Mouse (Mus musculus): ENCODE measurements around the gene Lrrc25.

The Lrrc25 gene

GRCm38 (mm10) chr8:70617985-70618384 is 2.0 kb downstream of the Lrrc25 start:
- DNase-seq: no peak

- no peak for DNase-seq
Observed at GRCm38 (mm10) chr8:70618888-70619334, 3.0 kb downstream of the Lrrc25 start.

- DNase-seq: no peak
Observed at GRCm38 (mm10) chr8:70622220-70622619, 6.3 kb downstream of the Lrrc25 start.

GRCm38 (mm10) chr8:70625104-70625503 is 9.1 kb downstream of the Lrrc25 start:
- no peak for DNase-seq

GRCm38 (mm10) chr8:70627041-70627440 is 11.1 kb downstream of the Lrrc25 start:
- DNase-seq: no peak

DNA sequence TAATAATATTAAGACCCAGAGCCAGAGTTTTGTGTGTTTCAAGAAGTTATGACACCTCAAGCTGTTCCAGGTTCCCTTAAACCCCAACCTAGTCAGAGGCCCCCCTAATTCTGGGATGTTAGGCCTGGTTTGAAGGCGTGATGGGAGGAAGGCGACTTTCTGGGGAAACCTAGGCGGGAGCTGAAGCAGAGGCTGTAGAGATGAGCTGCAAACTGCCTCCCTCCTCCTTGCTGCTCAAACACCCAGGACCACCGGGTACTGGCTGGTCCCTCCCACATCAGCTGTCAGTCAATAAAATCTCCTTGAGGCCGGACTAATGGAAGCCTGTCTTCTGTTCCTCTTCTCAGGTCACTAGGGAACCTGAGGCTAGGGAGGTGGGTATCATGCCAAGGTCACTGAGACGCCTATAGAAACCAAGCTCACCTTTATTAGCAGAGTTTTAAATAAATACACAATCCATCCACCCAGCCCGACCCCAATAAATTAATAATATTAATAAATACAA is 13.1 kb downstream of the Lrrc25 start:
- no peak for DNase-seq

DNA sequence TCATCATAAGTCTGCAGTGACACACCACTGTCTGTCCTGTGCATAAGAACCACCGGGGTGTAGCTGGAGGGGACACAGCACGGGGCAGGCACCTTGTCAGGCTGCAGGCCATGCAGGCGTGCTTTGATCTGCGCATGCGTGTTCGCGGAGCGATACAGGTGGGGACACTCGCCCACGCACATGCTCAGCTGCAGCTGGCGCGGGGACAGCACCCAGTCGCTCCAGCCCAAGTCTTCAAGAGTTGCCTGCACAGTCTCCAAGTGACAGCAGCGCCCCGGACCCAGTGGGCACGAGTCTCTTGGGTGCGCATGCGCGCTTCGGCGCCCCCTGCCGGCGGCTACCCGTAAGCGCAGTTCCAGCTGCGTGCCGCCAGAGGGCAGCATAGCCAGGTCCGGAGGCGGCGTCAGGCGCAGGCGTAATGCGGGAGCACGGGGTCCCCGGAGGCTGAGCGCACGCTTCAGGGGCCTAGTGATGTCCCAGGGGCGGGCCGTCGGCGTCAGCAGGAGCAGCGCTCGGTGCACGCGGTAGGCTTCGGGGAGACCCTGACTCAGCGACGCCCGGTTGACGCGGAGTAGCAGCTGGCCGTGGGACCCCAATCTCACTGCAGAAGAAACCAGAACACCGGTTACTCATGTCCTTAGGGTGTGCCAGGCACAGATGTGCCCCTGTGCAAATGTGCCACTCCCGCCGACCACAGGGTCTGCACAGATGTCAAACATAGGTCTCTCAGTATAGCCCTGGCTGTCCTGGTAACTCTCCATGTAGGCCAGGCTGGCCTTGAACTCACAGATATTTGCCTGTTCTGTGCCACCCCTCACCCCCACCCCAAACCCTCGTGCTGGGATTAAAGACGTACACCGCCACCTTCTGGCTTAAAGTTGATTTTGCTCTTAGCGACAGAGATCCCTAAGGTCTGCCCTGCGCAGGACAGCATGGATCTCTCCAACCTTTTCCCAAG is 13.9 kb downstream of the Lrrc25 start:
- DNase-seq: peak; percentile 84

DNA sequence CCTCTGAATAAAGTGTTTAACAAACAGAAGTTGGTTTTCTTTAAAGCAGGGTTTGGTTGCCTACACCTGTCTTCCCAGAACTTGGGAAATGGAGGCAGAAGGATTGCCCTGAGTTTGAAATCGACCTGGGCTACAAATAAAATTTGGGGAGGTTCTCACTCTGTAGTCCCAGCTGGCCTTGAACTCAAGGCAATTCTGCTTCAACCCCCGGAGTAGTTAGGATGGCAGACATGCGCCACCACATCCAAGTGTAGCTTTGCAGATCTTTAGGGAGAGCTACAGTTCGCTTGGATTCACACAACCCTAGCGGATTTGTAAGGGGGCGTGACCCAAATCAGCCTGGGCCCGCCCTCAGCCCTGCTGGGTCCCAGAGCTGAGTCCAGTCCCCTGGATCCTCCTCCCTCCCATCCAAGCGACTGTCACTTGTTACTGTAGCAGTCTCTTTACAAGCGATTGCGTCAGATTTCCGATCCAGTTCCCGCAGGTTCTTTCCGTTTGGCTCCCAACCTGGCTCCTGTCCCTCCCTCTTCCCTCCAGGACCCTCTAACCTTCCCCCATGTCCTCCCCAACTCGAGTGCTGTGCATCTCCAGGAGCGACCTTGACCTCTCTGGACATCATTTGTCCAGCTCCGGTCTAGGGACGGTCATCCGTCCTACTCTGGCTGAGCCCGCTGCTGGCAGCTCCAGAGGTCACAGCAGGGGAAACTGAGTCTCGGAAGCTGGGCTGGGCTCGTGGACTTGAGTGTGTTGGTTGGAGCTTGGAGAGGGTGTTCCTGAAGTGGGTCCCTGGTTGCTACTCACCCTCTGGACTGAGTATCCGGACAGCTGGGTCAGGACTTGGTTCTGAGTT is 14.8 kb downstream of the Lrrc25 start:
- no peak for DNase-seq

DNA sequence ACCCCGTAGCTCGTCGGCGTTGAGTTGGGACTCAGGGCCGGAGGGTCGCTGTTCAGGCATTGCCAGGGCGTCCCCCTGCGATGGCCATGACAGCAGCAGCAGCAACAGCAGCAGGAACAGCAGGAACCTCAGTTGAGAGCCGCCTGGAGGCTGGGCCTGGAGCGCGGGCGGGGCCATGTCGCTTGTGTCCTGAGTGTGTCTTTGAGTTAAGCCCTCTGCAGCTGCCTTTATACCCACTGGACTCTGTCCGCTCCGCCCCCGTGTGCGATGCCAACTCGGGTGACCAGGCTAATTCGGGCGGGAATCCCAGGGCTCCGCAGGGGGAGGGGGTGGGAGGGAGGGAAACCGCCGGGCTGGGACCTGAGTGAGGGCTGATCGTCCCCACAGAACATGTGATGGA is 15.5 kb downstream of the Lrrc25 start:
- no peak for DNase-seq

DNA sequence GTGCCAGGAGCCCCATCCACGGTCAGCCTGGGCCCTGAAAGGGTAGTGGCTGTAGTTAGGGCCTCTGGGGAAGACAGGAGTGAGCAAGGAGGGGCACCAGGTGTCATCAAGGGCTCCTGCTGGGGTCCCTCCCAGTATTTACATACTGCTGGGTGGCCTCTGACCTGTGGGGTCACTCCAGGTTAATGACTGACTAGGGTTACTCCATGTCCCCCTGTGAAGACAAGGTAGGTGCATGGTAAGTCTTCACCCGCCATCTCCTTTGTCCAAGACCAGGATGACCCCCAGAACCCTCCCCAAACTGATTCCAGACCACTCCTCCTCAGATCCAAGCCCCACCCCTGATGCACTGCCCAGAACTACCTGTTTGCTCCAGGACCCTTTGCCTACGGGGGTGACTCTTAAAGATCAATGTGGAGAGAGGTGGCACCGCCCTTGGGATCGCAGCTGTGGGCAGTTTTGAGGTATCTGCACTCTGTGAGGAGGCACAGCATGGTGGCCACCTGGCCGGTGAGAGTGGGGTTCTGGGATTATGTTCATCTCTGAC is 16.5 kb downstream of the Lrrc25 start, which contains the start of gene Gdf15:
TSS of gene Gdf15 (minus strand) at position 111 of the 547 bp plus-strand sequence.
- DNase-seq: no peak

DNA sequence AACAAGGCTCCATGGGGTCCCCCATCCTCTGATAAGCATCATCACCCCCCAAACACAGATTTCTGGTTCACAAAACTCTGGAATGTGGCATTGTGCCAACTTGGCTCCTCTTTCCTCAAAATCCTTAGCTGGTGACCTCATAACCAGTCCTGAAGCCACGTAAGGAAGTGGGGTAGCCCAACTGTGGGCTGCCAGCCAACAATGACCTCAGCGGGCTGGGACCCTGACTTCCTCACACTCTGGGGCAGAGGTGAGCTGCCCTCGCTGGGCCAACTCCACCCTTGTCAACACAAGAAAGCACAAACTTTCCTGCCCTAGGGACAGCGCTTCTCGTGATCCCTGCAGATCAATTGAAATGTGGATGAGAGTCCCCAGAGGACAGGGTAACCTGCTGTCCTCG is 18.1 kb downstream of the Lrrc25 start:
- no peak for DNase-seq

DNA sequence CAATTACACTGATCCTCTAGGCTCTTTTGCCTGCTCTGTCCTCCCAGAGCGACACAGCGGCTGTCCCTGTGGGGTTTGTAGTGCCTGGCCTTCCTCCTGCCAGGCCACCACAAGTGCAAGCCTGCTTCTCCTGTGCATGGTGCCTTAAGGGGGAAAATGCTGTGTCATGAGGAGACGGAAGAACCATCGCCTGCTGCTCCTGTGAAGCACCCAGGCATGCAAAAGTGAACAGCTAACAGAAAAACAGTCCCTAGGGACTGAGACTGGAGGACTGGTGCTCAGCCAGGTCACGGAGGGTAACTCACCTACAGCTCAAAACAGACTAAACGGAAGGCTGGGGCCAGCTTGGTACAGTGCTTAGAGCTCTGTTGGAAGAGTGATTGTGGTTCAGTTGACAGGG is 19.6 kb downstream of the Lrrc25 start:
- no peak for DNase-seq

- no peak for DNase-seq
Observed at GRCm38 (mm10) chr8:70636838-70637237, 20.9 kb downstream of the Lrrc25 start.

GRCm38 (mm10) chr8:70638752-70639151 is 22.8 kb downstream of the Lrrc25 start:
- DNase-seq: no peak

DNA sequence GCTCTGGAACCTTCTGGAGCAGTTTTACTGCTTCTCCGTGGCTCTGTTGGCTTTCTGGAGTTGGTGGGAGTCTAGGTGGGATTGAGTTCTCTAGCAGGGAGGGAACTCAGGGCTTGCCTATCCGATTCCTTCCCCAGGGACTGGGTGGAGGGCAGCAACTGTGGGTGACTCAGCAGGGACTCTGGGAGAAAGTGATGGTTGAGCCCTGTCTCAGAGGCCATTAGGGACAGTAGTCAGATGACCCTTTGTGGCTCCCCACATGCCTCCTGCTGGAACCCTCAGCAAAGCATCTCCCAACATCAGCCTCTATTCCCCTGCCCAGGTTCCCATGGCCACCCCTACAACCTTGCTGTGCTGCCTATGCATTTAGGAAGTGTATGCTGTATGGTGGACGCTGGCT is 27.1 kb downstream of the Lrrc25 start:
- DNase-seq: no peak

- DNase-seq: no peak
Observed at GRCm38 (mm10) chr8:70644065-70644464, 28.1 kb downstream of the Lrrc25 start.

DNA sequence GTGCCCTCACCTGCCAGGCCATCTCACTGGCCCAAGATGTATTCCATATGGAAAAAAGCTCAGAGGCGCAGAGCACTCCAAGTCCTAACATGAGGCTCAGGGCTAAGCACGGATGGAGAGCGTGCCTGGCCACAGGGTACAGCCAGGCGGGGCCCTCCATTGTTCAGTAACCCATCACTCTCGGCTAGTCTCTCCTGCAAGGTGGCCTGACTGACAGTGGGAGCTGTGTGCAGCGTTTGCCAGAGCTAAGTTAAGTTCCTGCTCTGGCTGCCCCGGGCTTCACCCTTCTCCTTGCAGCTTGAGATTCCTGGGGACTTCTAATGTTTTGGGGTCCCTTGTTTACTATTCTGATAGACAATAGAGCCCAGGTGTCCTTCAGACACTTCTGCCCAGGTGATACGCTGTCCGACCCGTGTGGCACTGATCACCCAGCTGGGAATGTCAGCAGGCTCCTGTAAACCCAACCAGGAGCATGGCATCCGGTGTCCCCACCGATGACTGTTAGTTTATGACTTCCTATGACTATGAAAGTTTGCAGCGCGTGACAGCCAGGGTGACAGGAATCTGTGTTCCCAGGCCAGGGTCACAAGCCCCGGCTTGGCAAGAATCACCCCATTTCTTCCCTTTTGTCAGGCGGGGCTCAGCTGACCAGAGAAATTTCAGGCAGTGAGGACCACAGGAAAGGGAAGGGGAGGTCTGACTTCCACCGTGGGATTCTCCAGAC is 29.7 kb downstream of the Lrrc25 start:
- DNase-seq: no peak

GRCm38 (mm10) chr8:70646369-70646768 is 30.4 kb downstream of the Lrrc25 start:
- DNase-seq: no peak

- DNase-seq: no peak
Observed at GRCm38 (mm10) chr8:70646775-70647174, 30.8 kb downstream of the Lrrc25 start.

DNA sequence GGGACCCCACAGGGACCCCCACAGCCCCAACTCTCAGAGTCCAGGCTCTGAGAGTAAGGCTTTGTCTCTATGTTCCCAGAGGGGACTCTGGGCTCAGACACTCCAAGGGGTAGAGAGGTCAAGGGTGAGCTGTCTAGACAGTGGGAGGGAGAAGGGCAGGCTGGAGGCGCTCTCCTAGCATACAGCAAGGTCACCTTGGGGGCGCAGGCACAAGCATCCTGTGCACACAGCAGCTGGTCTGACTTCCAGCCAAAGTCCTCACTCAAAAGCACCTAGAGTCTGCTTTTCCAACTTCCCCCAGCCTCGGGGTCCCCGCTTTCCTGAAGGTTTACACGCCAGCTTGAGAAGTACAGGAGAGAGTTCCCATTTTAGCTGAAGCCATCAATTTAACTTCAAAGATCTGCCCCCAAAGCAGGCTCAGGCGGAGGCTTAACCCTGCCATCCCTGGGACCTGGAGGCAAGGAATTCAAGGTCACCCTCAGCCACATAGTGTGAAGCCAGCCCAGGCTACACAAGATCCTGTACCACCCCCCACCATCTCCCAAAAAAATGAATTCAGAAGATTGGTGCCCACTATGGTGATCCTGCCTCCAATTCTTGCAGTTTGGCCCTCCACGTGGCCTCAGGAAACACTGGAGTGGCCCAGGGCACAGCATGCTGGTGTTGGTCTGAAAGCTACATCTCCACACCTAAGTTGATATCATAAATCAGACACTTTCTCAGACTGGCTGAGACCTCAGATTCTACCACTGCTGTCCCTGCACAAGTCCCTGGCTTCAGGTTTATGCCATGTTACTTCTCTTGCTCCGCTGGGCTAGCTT is 31.6 kb downstream of the Lrrc25 start:
- DNase-seq: no peak

DNA sequence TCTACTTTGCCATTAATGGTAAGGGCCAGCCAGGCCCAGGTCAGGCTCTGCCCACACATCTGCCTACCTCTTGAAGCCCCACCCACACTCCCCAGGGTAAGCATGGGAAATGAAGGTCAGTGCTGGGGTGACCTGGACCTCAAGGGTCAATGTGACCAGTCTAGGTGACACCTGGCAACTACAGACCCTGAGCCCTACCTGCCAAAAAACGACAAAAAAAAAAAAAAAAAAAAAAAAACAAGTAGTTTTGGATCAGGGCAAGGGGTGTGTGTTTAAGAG is 32.1 kb downstream of the Lrrc25 start:
- DNase-seq: no peak

GRCm38 (mm10) chr8:70648921-70649320 is 33.0 kb downstream of the Lrrc25 start:
- no peak for DNase-seq

All from right cerebral cortex, postnatal 14 days (tissue).